Mouse (Mus musculus) ES-CJ7 (cell line): ENCODE measurements at regions not wholly inside any gene's neighbourhood (a gene's known extent, or its start where the extent isn't known, plus 50 kb on each side); places are given as distances from the start of the nearest gene placed in this dataset.

Source experiments
- DNase-seq: peaks from one replicate; pipeline ENCODE4 v3.0.0; 2011; ENCODE audit warnings: low read depth, low spot score

DNA sequence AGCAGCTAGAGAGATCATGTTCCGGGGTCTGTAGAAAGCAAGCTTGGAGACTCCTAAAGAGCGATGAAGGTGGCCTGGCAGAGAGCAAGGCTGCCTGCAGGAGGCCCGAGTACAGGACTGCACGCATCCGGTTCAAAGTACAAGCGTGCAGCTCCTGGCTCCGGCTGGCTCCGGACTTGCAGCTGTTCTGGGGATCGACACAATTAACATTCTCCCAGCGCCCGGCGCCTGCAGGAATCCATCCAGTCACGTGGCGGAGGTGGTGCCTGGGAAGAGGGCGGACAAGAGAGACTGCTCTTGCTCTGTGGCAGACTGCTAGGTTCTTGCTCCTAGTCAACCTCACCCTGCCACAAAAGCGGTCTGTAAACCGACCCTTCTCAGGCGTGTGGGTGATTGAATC is 86.9 kb downstream of the Bdh1 start:
- peak; percentile 94 for DNase-seq

DNA sequence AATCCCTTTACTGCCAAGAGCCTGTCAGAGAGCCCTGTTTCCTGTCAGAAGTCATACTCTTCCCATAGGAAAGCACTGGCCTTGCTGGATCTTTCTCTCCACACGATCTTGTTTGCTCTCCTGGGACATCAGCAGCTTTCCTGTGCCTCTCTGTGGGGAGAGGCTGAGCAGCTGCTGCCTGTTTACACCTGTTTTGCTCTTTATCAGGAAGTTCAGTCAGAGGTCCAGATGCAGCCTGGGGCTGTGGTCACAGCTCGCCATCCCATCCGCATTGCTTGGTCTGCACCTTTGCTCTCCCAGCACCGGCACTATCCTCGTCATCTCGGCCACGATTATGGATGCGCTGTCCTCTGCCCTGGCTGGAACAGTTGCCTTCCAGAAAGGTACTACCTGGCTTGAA is 88.0 kb downstream of the Bdh1 start:
- DNase-seq = no peak

DNA sequence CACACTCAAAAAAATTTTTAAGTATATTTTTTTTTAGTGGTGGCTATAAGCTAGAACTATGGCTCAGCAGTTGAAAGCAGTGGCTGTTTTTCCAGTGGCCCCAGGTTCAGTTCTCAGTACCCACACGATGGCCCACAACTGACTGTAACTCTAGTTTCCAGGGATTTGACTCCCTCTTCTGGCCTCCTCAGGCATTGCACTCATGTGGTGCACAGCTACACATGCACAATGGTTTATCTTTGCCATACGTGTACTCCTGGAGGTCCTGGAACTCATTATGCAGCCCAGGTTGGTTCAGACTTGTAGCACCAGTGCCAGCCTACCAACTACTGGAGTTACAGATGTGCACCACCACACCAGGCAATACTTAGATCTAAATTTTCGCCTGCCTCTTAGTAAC is 96.7 kb downstream of the Bdh1 start:
- DNase-seq = peak; percentile 39

DNA sequence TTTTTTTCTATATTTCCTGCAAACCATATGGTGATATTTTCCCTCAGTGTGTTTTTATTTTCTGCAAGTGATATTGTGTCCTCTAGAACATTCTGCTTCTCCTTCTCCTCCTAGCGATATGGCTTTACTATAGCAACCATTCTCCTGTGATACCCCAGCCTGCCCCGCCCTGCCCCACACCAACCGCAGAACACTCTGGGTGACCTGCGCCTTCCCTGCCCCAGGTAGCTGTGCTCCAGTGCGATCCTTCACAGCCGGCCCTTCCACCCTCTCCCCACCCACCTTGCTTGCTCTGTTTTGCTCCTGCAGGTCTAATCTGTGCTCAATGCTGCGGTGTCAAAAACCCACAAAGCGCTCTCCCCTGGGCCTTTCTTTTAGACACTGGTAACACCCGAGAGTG is 98.0 kb downstream of the Bdh1 start:
- DNase-seq = no peak

DNA sequence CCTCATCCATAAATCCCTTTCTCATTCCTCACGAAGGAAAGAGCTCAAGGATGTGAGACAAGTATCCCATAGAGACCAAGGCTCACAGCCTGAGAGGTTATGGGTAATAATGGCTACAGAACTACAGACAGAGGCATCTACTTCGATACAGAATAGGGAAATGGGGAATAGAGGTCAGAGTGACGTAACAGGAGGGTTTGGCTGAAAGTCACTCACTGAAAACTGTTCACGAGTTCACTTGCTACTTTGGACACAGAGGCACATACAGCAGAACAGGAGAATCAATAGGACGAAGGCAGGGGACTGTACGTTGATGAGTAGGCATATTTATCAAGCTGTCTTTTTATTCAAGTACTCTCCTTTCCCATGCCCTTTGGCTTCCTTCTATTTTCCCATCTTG is 99.7 kb downstream of the Bdh1 start:
- no peak for DNase-seq

DNA sequence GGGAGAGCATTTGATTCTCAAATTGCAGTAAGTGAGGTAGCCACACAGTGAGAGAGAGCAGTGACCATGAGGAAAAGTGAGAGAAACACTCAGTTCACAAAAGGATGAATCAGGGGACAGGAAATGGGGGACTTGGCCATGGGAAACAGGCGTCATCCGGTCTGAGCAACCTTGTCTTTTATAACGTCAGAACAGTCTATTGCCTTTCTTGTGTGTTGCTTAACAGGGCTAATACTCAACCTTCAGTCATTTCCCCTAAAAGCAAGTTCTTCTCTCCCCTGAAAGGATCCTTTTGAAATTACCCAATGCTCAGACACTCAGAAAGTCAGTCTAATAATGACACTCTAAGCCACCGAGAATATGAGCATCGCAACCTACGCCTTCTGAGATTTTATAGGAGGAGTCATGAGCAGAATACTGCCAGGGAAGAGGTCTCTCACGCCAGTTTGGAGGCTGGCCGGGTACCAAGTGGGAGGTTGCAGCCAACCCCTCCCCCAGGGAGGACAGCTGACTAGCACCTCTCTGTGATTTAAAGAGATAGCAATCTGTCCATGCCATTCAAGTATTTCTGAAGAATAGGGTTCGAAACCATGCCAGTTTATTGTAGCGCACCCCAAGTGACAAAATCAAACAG is 104.7 kb downstream of the Bdh1 start:
- DNase-seq = no peak

DNA sequence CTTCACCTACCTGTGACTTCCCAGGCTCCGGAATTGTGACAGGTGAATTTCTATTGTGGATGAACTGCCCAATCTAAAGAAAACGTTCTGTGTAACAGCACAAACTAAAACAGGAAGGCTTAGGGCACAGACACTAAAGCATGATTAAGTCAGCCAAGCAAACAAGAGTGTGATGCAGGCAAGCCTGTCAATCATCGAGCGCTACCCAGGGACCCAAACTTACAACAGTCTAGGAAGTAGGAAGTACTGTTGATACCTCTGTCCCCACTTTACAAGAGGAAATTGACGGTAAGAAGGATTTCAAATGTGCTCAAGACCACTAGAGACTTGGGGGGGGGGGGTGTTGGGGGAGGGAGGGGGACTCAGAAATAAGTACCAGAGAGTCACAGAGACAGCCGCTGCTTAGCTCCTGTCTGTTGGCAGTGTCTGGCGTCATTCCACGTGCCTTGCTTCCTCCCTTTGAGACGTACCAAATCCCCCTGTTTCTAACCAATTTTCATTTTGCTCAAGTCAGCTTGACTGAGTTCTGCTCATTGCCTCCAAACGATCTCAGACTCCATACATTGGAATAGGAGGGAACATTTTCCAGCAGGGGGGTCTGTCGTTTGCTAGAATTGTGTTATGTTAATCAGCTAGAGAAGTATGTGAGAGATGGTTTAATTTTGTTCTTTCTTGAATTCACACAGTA is 106.7 kb downstream of the Bdh1 start:
- no peak for DNase-seq

DNA sequence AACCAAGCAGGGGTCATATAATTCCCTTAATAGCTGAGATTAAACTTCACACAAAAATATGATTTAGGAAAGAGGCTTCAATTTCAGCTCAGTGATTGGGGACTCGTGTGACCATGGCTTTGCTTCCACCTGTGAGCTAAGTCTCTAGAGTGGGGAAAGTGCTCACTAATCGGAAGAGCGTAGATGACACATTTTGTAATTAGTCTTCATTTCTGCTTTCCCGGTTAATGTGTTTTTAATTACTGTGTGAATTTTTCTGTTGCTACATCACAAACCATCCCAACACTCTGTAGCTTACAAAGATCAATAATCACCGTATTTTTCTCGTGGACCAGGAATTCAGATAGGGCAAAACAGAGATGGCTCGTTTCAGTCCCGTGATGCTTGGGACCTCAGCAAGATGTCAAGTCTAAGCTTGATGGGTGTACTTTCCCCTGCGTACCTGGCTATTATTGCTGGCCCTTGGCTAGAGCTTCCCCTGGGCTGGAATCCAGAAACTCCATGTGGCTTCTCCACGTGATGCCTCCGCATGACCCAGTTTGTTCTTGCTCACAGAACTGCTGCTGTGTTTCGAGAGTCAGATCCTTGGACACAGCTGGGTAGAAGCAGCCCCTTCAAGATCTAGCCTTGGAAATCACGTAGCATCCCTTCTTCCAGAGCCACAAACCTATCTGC is 107.3 kb downstream of the Bdh1 start:
- no peak for DNase-seq

DNA sequence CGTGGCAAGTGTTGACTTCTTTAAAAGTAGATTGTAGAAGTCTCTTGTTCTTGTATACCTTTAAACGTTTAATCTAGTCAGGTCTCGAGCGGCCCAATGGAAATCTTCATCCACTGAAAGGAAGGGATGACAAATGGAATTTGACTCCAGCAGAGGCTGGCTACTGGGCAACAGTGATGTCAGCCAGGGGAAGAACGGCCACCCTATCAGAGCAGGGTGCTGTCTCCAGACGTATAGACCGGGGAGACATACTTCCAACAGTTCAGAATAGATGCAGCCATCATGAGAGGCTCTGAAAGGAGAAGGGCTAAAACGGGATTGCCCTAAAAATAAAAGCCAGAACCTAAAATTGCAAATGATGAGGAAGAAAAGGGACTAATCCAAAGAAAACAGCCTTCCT is 108.0 kb downstream of the Bdh1 start:
- DNase-seq = no peak

DNA sequence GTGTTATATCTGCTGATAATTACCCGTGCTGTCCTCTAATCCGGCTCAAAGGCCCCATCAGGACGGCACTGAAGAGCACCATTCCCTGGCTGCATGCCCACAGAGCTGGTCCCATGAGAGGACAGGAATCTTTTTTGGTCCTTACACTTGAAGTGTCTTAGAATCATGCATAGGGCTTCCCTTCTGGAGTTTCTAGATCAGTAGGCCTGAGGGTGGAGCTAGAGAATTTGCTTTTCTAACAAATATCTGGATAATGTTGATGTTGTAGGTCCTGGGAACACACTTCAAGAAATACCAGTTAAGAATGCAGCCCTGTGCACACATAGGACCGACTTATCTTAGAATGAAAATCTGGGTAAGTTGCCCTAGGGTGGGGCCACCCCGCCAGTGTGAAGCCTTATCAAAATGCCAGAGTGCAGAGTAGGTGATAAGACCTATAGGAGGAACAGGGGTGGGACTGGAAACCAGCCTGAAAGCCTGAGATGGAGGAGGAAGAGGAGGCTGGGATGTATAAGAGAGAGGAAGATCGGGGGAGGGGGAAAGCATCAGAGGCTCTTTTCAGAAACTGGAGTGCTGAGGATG is 111.2 kb downstream of the Bdh1 start:
- DNase-seq = no peak

DNA sequence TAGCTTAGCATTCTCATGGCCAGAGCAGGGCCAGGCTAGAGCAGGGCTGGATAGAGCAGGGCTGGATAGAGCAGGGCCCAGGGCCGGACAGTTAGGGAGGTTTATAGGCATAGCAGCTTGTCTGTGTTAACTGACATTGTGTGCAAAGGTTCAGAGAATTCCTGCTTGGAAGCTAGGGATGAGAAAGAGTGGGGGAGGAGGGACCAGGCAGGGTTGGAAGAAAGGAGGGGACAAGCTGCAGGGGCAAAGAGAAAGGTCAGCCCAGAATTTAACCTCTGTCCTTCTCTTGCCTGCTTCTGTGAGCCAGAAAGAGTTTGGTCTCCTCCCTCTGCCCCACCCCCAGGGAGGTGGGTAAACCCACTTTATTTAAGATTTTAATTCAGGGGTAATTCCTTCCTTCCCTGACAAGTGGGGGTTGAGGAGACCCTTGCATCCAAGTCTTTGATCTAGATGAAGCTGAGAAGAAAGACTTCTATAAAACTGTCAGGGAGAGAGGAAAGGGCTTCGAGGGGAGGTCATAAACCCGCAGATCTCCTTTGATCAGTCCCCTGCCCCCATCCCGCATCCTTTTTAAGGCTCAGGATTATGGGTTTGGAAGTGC is 112.9 kb downstream of the Bdh1 start:
- no peak for DNase-seq

DNA sequence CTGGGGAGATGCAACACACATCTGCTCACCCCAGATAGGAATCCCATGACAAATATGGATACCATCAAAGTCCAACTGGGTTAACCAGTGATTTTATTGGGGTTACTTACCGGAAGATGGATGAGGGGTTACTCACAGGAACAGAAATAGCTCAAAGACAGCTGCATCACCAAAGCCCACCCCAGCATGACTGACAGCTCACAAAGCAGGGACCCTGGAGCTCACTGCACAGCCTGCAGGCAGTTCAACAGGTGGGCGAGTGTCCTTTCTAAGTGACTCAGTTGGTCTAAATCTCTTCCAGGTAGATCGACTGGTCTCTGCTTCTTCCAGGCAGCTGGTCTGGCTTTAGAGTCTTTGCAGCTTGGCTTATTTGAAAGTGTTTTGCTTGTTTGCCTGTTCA is 114.2 kb downstream of the Bdh1 start:
- DNase-seq = no peak

DNA sequence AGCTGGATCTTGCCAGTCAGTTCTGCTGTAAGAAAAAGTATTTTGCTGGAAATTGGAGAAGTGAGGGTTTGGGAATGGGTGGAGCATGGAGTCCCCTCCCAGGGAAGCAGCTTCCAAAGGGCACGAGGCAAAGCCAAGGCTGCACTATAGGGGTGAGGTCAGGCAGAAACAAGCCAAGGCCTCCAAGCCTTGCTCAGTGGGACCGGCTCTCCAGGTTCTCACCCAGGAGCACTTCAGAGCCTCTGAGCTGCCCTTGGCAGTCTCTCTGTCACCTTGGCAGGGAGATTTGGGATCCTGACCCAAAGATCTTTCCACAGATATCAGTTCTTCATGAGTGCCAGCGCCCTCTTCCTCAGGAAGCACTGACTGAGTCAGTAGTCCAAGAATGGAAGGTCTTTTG is 116.5 kb downstream of the Bdh1 start:
- DNase-seq = no peak

DNA sequence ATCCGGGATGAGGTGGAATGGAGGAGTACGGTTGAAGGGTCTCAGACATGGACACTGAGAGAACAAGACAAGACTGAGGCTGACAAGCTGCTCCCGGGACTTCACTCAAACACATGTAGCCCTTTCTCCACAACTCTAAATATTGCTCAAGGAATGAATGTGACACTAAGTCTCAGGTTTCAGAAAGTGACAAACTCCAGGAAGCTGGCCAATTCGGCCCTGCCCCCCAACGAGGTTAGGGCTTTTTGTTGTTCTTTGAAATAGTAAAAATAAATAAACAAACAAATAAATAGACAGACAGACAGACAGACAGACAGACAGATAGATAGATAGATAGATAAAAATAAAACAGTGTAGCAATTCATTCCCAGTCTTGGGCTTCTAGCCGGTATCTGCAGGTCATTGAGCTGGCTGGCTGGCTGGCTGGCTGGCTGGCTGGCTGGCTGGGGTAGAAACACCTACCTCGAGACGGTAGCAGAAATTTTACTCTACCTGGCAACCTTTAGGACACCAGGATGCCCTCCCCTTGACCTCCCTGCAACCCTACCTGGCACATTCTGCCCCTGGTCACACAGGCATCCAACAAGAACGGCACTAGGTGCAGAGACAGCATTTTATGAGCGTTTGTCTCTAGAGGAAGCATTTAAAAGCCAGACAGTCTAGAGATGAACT is 119.6 kb upstream of the Dlg1 start:
- DNase-seq = no peak

DNA sequence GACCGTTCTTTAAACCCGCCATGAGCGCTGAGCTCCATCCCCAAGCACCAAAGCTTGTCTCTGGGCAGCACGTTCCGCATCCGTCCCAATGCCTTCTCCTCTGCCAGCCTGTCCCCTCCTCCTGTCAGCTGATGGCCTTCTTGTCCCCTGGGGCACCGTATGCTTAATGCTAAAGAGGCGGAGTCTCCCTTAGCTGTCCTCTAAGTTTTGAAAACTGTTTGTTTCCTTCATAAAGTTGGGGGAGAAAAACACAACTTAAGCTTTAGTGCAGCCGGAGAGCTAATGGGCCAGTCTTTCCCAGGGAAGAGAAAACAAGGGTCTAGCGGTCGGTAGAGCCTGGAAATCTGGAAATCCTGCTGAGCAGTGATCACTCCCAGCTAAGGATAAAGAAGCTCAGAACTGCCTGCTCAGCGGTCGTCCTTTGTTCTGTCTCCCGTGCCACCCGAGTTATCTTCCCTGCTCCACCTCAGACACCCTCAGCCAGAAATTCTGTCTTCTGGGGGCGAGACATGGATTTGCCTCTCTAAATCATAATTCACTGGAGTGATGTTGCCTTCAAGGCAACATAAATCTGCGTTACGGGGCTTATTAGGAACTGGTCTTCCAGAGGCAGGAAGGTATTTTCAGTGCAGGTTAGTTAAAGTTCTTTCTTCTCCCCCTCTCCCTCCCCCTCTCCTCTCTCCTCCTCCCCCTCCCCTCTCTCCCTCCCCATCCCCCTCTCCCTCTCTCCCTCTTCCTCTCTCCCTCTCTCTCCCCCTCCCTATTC is 117.0 kb upstream of the Dlg1 start:
- peak; percentile 76 for DNase-seq

DNA sequence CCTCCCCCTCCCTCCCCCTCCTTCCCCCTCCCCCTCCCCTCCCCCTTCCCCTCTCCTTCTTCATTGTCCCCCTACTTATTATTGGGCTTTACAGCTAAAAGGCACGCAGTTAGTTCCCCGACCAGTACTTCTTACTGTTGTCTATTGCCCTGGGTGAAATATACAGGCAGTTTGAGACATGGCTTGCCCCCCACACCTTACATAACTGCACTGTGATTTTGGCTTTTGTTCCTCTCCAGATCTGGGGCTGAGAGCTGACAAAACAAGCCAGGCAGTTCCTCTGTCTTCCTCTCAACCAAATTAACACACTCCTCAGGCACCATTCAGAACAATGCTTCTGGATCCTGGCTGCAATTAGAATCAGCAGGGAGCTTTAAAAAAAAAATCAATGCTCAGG is 116.4 kb upstream of the Dlg1 start:
- peak; percentile 70 for DNase-seq

DNA sequence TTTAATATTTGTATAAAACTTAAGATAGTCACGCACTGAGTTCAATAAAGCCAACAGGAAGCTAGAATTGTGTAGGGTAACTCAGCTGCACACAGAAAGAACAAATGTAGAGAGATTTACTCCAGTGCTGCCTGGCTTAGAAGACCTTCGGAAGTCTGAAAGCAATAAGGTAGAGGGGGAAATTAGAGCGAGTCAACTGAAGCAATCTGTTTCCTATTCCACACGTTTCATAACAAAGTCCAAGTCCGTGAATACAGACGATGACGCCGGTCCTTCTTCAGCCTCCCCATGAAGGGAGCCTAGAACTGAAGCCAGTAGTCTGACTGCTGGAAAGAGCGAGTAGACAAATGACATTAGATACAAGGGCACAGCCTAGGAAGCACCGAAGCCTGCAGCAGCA is 115.9 kb upstream of the Dlg1 start:
- DNase-seq = no peak

DNA sequence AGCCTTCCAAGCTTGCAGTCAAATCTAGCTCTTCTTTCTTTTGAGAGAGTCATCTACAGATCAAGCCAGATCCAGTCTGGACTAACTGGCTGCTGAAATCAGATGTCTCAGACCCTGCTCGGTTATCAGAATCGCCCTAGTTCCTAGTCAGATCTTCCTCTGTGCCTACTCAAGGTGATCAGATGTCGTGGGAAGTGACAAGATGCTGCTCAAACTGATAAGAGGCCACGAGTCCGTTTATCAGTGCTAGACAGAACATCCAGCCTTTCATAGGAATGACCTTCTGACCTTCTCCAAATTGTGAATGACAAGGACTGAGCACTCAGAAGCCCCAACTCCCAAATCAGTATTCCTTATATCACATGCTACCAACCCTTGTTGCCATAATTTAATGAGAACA is 113.3 kb upstream of the Dlg1 start:
- DNase-seq = no peak

DNA sequence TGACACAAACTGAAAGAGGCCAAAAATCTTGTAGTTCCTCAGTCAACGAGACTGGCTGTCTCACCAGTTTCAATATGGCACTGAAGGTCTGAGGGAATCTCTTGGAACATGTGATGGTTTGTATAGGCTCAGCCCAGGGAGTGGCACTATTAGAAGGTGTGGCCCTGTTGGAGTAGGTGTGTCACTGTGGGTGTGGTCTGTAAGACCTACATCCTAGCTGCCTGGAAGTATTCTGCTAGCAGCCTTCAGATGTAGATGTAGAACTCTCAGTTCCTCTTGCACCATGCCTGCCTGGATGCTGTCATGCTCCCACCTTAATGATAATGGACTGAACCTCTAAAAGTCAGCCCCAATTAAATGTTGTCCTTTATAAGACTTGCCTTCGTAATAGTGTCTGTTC is 112.7 kb upstream of the Dlg1 start:
- DNase-seq = peak; percentile 34

DNA sequence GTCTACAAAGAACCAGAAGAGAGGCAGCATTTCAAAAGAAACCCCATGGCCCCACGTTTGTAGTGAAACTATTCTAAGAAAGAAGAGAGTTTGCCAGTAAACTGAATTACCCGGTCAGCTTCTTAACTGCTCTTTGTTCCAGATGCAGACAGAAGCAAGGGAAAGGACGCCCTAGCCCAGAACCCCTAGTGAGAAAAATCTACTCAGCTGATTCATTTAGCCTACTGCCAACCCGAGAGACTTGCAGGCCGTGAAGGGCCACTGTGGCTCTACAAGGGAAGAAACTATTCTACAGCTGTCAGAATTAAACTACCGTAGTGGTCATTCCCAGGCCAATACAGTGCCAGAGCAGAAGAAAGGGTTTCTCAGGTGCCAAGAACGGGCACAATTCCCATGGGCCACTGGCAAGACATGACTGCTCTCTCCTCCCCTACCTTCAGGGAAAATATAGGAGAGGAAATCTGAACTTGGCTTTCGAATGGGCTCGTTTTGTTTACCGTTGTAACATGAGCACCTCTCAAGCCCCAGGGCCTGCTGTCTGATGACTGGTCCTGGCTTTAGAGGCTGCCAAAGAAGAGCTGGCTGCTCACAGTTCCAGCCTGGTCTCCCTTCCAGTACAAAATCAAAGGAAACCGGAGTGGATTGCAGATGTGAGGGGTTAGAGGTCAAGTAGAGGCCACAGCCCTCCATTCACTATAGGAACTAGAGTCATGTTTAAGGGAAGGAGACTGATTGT is 111.7 kb upstream of the Dlg1 start:
- no peak for DNase-seq
